Mouse (Mus musculus) spleen, adult 10 weeks (tissue): ENCODE data around the gene Dppa2. TPM values are rescaled to one million over a fixed set of nuclear protein-coding genes. Genes with fewer than 3 reads are reported as not detected.

Source experiments
- polyA plus RNA-seq: library from polyadenylated mRNA; stranded (reverse); fragments of 350-450 nt; fragmentation: Illumina TruSeq; extraction: RNeasy Lipid Tissue Mini Kit (QIAGEN cat#74804); gene quantifications from one replicate; pipeline ENCODE4 v1.2.3, GENCODE M21; 2015; ENCODE audit warnings: low replicate concordance; ENCODE audit not compliant: insufficient read depth

Dppa2 gene
- not detected for polyA plus RNA-seq

DNA sequence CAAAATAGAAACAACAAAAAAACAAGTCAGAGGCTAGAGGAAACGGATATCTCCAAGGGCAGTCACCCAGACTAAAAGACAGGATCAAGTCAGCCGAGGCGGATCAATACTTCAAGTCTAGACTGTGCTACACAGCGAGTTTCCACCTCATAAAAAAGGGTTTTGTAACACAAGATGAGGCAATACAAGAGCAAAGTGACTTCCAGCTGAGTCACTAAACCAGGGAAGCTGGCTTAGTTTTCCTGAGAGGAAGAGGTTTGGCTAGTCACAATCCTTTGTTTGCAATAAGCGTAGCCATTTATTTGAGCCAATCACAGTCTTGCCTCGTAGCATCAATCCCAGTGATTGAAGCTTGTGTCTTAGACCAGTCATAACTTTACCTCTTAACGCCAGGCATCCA, at the start of gene Dppa2:
Dppa2 (plus strand) TSS at position 400 of the 400 bp plus-strand sequence.

GRCm38 (mm10) chr16:48283517-48283916, 20.2 kb upstream of the Dppa2 start, which contains the start of gene Dppa4:
Gene Dppa4, plus strand, starts transcription at chr16:48283733.

Other genes starting within 250 kb of the Dppa2 start
- not detected for gene Dppa4, start 20.2 kb upstream of the Dppa2 start, polyA plus RNA-seq
- not detected for gene Gm5485, start 108.5 kb downstream of the Dppa2 start, polyA plus RNA-seq
- 0.12 TPM for gene Morc1, start 127.3 kb downstream of the Dppa2 start, polyA plus RNA-seq